ENCODE assay signal across 11 mouse cellular contexts in the genomic region with DNA sequence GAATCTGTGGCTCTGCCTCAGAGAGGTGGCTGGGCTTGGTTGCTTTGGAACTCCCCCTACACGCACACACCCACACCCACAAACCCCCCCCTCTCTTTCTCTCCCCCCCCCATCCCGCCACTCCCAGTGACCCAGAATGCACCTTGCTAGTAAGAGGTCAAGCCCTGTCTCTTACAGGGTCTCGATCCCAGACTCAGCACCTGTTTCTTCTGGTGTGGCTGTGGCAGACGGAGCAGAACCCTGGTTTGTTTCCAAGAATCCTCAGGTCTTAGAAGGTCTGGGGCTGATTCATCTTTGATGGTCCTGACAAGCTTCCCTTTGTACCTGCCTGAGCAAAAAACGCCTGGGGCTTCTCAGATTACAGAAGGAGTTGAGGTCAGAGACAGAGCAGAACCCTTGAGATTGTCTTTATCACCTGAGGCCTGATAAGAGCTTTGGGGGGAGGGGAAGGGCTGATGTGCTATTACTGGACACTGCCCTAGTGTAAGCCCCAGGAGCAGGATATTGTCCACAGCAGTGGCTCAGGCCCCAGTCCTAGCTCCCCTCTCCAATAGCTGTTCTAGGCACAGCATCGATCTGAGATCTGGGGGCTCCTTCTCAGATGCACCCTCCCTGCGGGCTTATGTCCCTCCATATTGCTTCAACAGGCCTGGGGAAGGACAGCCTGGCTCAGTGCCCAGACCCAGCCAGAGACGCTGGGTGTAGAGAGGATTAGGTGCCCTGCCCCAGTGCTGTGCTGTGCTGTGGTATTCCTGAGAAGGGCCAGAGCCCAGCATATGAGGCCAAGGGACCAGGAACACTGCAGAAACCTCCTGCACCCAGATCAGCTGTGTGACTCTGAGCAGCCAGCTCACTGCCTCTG. TPM values are rescaled to one million over a fixed set of nuclear protein-coding genes. Genes with fewer than 3 reads are reported as not detected.
DNase-seq lines count a peak whose midpoint lies in the region; ATAC-seq and TF ChIP-seq lines count a peak whose summit lies in the region.
"Had no signal": no experiment of that assay in that cellular context is flagged by ENCODE, and none has a peak within 500 bp of the region (broad histone marks: within the 10 kb centered on the region; RNA-seq: fewer than 3 reads in every experiment).

No protein-coding gene starts in this region.

- WGBS in liver, embryonic 12.5 days (ENCODE audit: insufficient replicate concordance): 50% methylated on average over 8 of the region's 8 CpGs
- WGBS in liver, postnatal 0 days (ENCODE audit: insufficient replicate concordance): 50% methylated on average over 8 of the region's 8 CpGs
- WGBS in embryonic facial prominence, embryonic 15.5 days: 37% methylated on average over 7 of the region's 8 CpGs

- H3K27me3 ChIP-seq in liver, embryonic 12.5 days (replicated peaks): peaks cover 31% of the 10 kb centered on the region
- H3K27me3 ChIP-seq in liver, postnatal 0 days (ENCODE audit: insufficient read depth, low read length): peaks cover 9% of the 10 kb centered on the region
- peaks cover 5% of the 10 kb centered on the region; the same call in 1 of the 2 replicates for H3K27me3 ChIP-seq in embryonic facial prominence, embryonic 15.5 days
- H3K27me3 ChIP-seq: Patski had no signal

- no peak for TF ChIP-seq EP300 in liver, postnatal 0 days (IDR thresholded peaks at IDR 0.05; ENCODE audit: low read depth)

- TF ChIP-seq CTCF in liver, postnatal 0 days (IDR thresholded peaks at IDR 0.05; ENCODE audit: low read depth): no peak

- peak; percentile 55 for DNase-seq in adrenal gland, postnatal 10 days
- DNase-seq in adrenal gland, postnatal 4 days (ENCODE audit: low spot score in 2 of 2): no peak
- DNase-seq in liver, postnatal 0 days: no peak
- peak; percentile 37 for DNase-seq in lung, postnatal 36 days
- DNase-seq in cerebellum, adult 9-11 months: no peak
- DNase-seq: kidney, adult 2 months had no signal

- ATAC-seq in liver, embryonic 12.5 days: no peak
- no peak for ATAC-seq in liver, postnatal 0 days
- ATAC-seq in embryonic facial prominence, embryonic 15.5 days (ENCODE audit: insufficient number of reproducible peaks, low FRiP score, low TSS enrichment, low read depth): 0 out of 2 replicates have a peak, but pooled peaks have one; percentile 17
- ATAC-seq in inflammation-experienced regulatory T-cells, adult 6 months: no peak
- ATAC-seq: Patski had no signal

- H3K36me3 ChIP-seq in liver, embryonic 12.5 days: no peaks in the 10 kb centered on the region
- H3K36me3 ChIP-seq in liver, postnatal 0 days (replicated peaks; ENCODE audit: insufficient read depth, low read length): no peaks in the 10 kb centered on the region
- H3K36me3 ChIP-seq in embryonic facial prominence, embryonic 15.5 days: no peaks in the 10 kb centered on the region

- peak overlapping the region; percentile 12; the same call in 1 of the 2 replicates for H3K9ac ChIP-seq in liver, embryonic 12.5 days
- H3K9ac ChIP-seq in liver, postnatal 0 days (replicated peaks): no peak overlapping the region
- H3K9ac ChIP-seq in embryonic facial prominence, embryonic 15.5 days: no peak overlapping the region

- H3K9me3 ChIP-seq in liver, embryonic 12.5 days (replicated peaks): no peaks in the 10 kb centered on the region
- H3K9me3 ChIP-seq in liver, postnatal 0 days (ENCODE audit: low read length): no peaks in the 10 kb centered on the region
- no peaks in the 10 kb centered on the region for H3K9me3 ChIP-seq in embryonic facial prominence, embryonic 15.5 days (replicated peaks)

- peaks cover 36% of the 10 kb centered on the region for H3K4me1 ChIP-seq in liver, embryonic 12.5 days
- H3K4me1 ChIP-seq in liver, postnatal 0 days (ENCODE audit: insufficient read depth): peaks cover 22% of the 10 kb centered on the region
- peaks cover 25% of the 10 kb centered on the region for H3K4me1 ChIP-seq in embryonic facial prominence, embryonic 15.5 days

- H3K4me2 ChIP-seq in liver, embryonic 12.5 days: no peak overlapping the region
- H3K4me2 ChIP-seq in liver, postnatal 0 days (ENCODE audit: low read depth, low read length): no peak overlapping the region
- no peak overlapping the region for H3K4me2 ChIP-seq in embryonic facial prominence, embryonic 15.5 days (replicated peaks)

- no peak overlapping the region for H3K4me3 ChIP-seq in liver, embryonic 12.5 days
- H3K4me3 ChIP-seq in liver, postnatal 0 days (ENCODE audit: low read depth, low read length): no peak overlapping the region
- no peak overlapping the region for H3K4me3 ChIP-seq in embryonic facial prominence, embryonic 15.5 days (replicated peaks)

- no peak overlapping the region for H3K27ac ChIP-seq in liver, embryonic 12.5 days
- no peak overlapping the region for H3K27ac ChIP-seq in liver, postnatal 0 days (ENCODE audit: low read depth)
- no peak overlapping the region for H3K27ac ChIP-seq in embryonic facial prominence, embryonic 15.5 days (replicated peaks)

RNA-seq across cellular contexts. Expression of a gene that starts 6.7 kb away (rescaled TPM):
- total RNA-seq in adrenal gland, postnatal 10 days (2021): 10 to 100 TPM; 23.0 to 32.7 TPM
- 10 to 100 TPM; 25.3 to 30.8 TPM for total RNA-seq in adrenal gland, postnatal 4 days (2021)
- polyA plus RNA-seq in liver, embryonic 12.5 days (2016; fragmentation: Nextera tagmentation; extraction: Ambion mirVana): 2.9 TPM in 2 replicates
- polyA plus RNA-seq in liver, postnatal 0 days (2015; fragmentation: Nextera tagmentation; extraction: Ambion mirVana): 0.66 and 0.76 TPM in 2 replicates
- polyA plus RNA-seq in embryonic facial prominence, embryonic 15.5 days (2015; fragmentation: Nextera tagmentation; extraction: Ambion mirVana): 12.6 and 13.0 TPM in 2 replicates
- polyA plus RNA-seq in inflammation-experienced regulatory T-cells, adult 6 months (2017; shearing (Covaris generic)): 1 to 10 TPM in 1 of 3 experiments, under 1 TPM in 2; 0.53 to 1.3 (median 0.63) TPM
- total RNA-seq: monocyte, adult 5-6 weeks had no signal

RNA-seq across cellular contexts. Expression of a gene that starts 26.7 kb away (rescaled TPM):
- 10 to 100 TPM; 18.5 to 20.5 TPM for total RNA-seq in adrenal gland, postnatal 10 days (2021)
- 10 to 100 TPM; 25.2 to 28.5 TPM for total RNA-seq in adrenal gland, postnatal 4 days (2021)
- 15.4 and 15.9 TPM in 2 replicates for polyA plus RNA-seq in liver, embryonic 12.5 days (2016; fragmentation: Nextera tagmentation; extraction: Ambion mirVana)
- polyA plus RNA-seq in liver, postnatal 0 days (2015; fragmentation: Nextera tagmentation; extraction: Ambion mirVana): 10.9 and 12.0 TPM in 2 replicates
- polyA plus RNA-seq in embryonic facial prominence, embryonic 15.5 days (2015; fragmentation: Nextera tagmentation; extraction: Ambion mirVana): 45.3 and 46.3 TPM in 2 replicates
- 10 to 100 TPM; 59.7 to 62.9 (median 59.7) TPM for polyA plus RNA-seq in inflammation-experienced regulatory T-cells, adult 6 months (2017; shearing (Covaris generic))

RNA-seq across cellular contexts. Expression of a gene that starts 27.0 kb away (rescaled TPM):
- total RNA-seq in adrenal gland, postnatal 10 days (2021): 10 to 100 TPM; 10.5 to 11.3 TPM
- total RNA-seq in adrenal gland, postnatal 4 days (2021): 10 to 100 TPM; 15.9 to 16.7 TPM
- polyA plus RNA-seq in liver, embryonic 12.5 days (2016; fragmentation: Nextera tagmentation; extraction: Ambion mirVana): 2.2 and 2.3 TPM in 2 replicates
- polyA plus RNA-seq in liver, postnatal 0 days (2015; fragmentation: Nextera tagmentation; extraction: Ambion mirVana): 0.94 and 0.97 TPM in 2 replicates
- polyA plus RNA-seq in embryonic facial prominence, embryonic 15.5 days (2015; fragmentation: Nextera tagmentation; extraction: Ambion mirVana): 9.1 and 10.2 TPM in 2 replicates
- polyA plus RNA-seq in inflammation-experienced regulatory T-cells, adult 6 months (2017; shearing (Covaris generic)): 1 to 10 TPM; 3.1 to 4.2 (median 3.6) TPM

RNA-seq across cellular contexts. Expression of a gene that starts 48.4 kb away (rescaled TPM):
- total RNA-seq in adrenal gland, postnatal 10 days (2021): not detected
- not detected for total RNA-seq in adrenal gland, postnatal 4 days (2021)
- polyA plus RNA-seq in liver, embryonic 12.5 days (2016; fragmentation: Nextera tagmentation; extraction: Ambion mirVana): not detected in 2 replicates
- not detected in 2 replicates for polyA plus RNA-seq in liver, postnatal 0 days (2015; fragmentation: Nextera tagmentation; extraction: Ambion mirVana)
- 0.39 and 0.51 TPM in 2 replicates for polyA plus RNA-seq in embryonic facial prominence, embryonic 15.5 days (2015; fragmentation: Nextera tagmentation; extraction: Ambion mirVana)
- not detected for polyA plus RNA-seq in inflammation-experienced regulatory T-cells, adult 6 months (2017; shearing (Covaris generic))
- polyA plus RNA-seq: Patski had no signal

RNA-seq across cellular contexts. Expression of a gene that starts 52.4 kb away (rescaled TPM):
- total RNA-seq in adrenal gland, postnatal 10 days (2021): 1 to 10 TPM in 1 of 2 experiments, under 1 TPM in 1; 0.60 to 1.5 TPM
- 1 to 10 TPM; 2.1 to 2.3 TPM for total RNA-seq in adrenal gland, postnatal 4 days (2021)
- not detected in 2 replicates for polyA plus RNA-seq in liver, embryonic 12.5 days (2016; fragmentation: Nextera tagmentation; extraction: Ambion mirVana)
- 0.08 and 0.29 TPM in 2 replicates for polyA plus RNA-seq in liver, postnatal 0 days (2015; fragmentation: Nextera tagmentation; extraction: Ambion mirVana)
- polyA plus RNA-seq in embryonic facial prominence, embryonic 15.5 days (2015; fragmentation: Nextera tagmentation; extraction: Ambion mirVana): 0.80 and 0.94 TPM in 2 replicates
- polyA plus RNA-seq in inflammation-experienced regulatory T-cells, adult 6 months (2017; shearing (Covaris generic)): under 1 TPM in 1 of 3 experiments, not detected in 2; 0.32 TPM
- total RNA-seq: monocyte, adult 5-6 weeks had no signal

Comparison
In these comparisons a context has a peak if more than half of its experiments do, and no peak if none do; other contexts are left out.
1. DNase-seq: peak in adrenal gland, postnatal 10 days (single experiment) and lung, postnatal 36 days (single experiment); none in adrenal gland, postnatal 4 days (0 of 2), liver, postnatal 0 days (single experiment) and cerebellum, adult 9-11 months (single experiment).